Mouse (Mus musculus) skeletal muscle tissue, postnatal 0 days (tissue): Measurements from ENCODE around the gene 5830411N06Rik. TPM values are rescaled to one million over a fixed set of nuclear protein-coding genes. Genes with fewer than 3 reads are reported as not detected.

ENCODE experiments used
- polyA plus RNA-seq: library from polyadenylated mRNA; unstranded; fragments of >200 nt; fragmentation: Nextera tagmentation; extraction: Ambion mirVana; gene quantifications from 2 replicates; pipeline ENCODE4 v1.2.1, GENCODE M21; 2015

The 5830411N06Rik gene
- not detected in 2 replicates for polyA plus RNA-seq

GRCm38 (mm10) chr7:140247216-140247615, at the start of gene 5830411N06Rik:
5830411N06Rik (plus strand) TSS chr7:140247284.

GRCm38 (mm10) chr7:140205864-140206263, 41.2 kb upstream of the 5830411N06Rik start, which contains the start of gene Olfr524:
Olfr524 (minus strand) TSS chr7:140205964.

GRCm38 (mm10) chr7:140217967-140218366, 29.1 kb upstream of the 5830411N06Rik start, which contains the start of gene Cd163l1:
Cd163l1 (plus strand) TSS chr7:140218267.

GRCm38 (mm10) chr7:140320558-140320957, 73.5 kb downstream of the 5830411N06Rik start, which contains the start of gene Olfr525:
Olfr525 (plus strand) TSS chr7:140320858.

GRCm38 (mm10) chr7:140333717-140334116, 86.6 kb downstream of the 5830411N06Rik start, which contains the start of gene Olfr527:
Olfr527 (plus strand) TSS chr7:140334017.

Other genes with a start within 250 kb of the 5830411N06Rik start
- gene Zfp511, start 210.9 kb upstream of the 5830411N06Rik start, polyA plus RNA-seq = 18.3 and 21.9 TPM in 2 replicates
- 23.6 and 25.0 TPM in 2 replicates for gene Tubgcp2, start 210.6 kb upstream of the 5830411N06Rik start, polyA plus RNA-seq
- not detected in 2 replicates for gene Msx3, start 198.2 kb upstream of the 5830411N06Rik start, polyA plus RNA-seq
- 0.28 and 0.45 TPM in 2 replicates for gene Caly, start 164.7 kb upstream of the 5830411N06Rik start, polyA plus RNA-seq
- gene Prap1, start 153.9 kb upstream of the 5830411N06Rik start, polyA plus RNA-seq = not detected in 2 replicates
- 42.2 and 47.7 TPM in 2 replicates for gene Fuom, start 144.8 kb upstream of the 5830411N06Rik start, polyA plus RNA-seq
- gene Paox, start 131.5 kb upstream of the 5830411N06Rik start, polyA plus RNA-seq = 9.7 and 19.8 TPM in 2 replicates
- gene Echs1, start 130.8 kb upstream of the 5830411N06Rik start, polyA plus RNA-seq = 133 and 185 TPM in 2 replicates
- 22.8 and 26.4 TPM in 2 replicates for gene Mtg1, start 109.7 kb upstream of the 5830411N06Rik start, polyA plus RNA-seq
- gene Sprn, start 92.4 kb upstream of the 5830411N06Rik start, polyA plus RNA-seq = 0.12 and 0.38 TPM in 2 replicates
- not detected in 2 replicates for gene Olfr522, start 82.5 kb upstream of the 5830411N06Rik start, polyA plus RNA-seq
- gene Olfr523, start 74.1 kb upstream of the 5830411N06Rik start, polyA plus RNA-seq = not detected in 2 replicates
- gene Olfr524, start 41.3 kb upstream of the 5830411N06Rik start, polyA plus RNA-seq = not detected in 2 replicates
- gene Cd163l1, start 29.0 kb upstream of the 5830411N06Rik start, polyA plus RNA-seq = not detected in 2 replicates
- not detected in 2 replicates for gene Olfr525, start 73.6 kb downstream of the 5830411N06Rik start, polyA plus RNA-seq
- gene Olfr527, start 86.7 kb downstream of the 5830411N06Rik start, polyA plus RNA-seq = not detected in 2 replicates
- not detected in 2 replicates for gene Olfr60, start 114.4 kb downstream of the 5830411N06Rik start, polyA plus RNA-seq
- not detected in 2 replicates for gene Olfr530, start 129.0 kb downstream of the 5830411N06Rik start, polyA plus RNA-seq
- gene Olfr531, start 155.6 kb downstream of the 5830411N06Rik start, polyA plus RNA-seq = not detected in 2 replicates
- not detected in 2 replicates for gene Olfr532, start 174.4 kb downstream of the 5830411N06Rik start, polyA plus RNA-seq
- not detected in 2 replicates for gene Olfr533, start 216.1 kb downstream of the 5830411N06Rik start, polyA plus RNA-seq
- gene Olfr535, start 236.9 kb downstream of the 5830411N06Rik start, polyA plus RNA-seq = not detected in 2 replicates